Mouse (Mus musculus): ENCODE results near the gene Cib1. TPM values are rescaled to one million over a fixed set of nuclear protein-coding genes. Genes with fewer than 3 reads are reported as not detected.
A peak's percentile ranks its signal among the peaks of the same experiment; 100 is the strongest.

The Cib1 gene
- polyA plus RNA-seq, 1 experiment, result 31.0 TPM

DNA sequence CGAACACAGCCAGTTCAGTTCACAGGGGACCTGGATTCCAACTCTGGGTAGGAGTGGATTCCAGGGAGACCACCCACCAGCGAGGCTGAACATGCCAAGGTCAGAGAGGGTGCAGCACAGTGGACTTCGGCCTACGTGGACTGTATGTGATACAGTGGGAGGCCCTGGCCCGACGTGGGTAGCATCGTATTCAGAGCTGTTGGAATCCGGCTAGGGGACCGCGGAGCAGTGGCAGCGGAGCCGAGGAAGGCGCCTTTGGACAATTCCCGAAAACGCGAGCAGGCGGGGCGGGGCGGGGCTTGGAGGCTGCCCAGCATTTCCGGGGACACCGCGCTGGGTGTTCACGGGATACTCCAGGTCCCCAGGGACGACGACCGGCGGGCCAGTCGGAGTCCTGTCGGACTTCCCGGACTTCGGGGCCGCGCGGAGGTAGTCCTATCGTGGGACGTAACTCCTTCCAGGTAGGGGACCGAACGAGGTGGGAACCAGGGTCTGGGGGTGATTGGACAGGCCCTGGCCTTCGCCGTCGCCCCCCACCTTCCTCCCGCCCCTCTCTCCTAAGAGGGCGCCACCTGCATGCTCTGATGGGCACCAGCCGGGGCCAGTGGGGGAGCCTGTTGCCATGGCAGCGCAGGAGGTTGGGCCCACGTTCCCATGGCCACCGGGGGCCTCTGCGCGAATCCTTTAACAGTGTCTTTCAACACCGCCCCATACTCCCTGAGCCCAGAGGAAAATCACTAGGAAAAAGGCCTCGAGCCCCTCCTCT is 45.9 kb downstream of the Cib1 start, which contains the start of gene Sema4b:
Gene Sema4b, plus strand, starts transcription at position 311 of the 766 bp plus-strand sequence.
- peak; percentile 92 to 93 for DNase-seq (ENCODE audit: extremely low spot score in 1 of 2, low spot score in 1 of 2)

DNA sequence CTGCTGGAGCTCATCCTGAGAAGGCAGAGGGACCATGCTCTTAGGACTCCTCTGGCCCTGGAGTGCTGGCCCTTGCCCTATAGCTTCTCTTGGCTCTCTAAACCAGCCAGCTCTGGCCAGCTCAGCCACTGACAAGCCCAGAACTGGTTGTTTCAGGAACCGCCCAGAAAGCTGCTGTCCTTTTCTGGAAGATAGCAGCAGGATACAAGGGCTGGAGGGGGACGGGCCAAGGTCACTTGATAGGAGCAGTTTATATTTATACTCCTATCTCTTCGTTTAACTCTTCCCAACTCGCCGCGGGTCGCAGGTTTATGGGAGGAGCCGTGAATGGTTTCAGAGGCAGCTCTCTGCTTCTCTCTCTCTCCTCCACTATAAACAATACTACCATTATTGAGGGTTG is 46.6 kb downstream of the Cib1 start:
- DNase-seq (ENCODE audit: extremely low spot score in 1 of 2, low spot score in 1 of 2), result no peak

- DNase-seq (ENCODE audit: extremely low spot score in 1 of 2, low spot score in 1 of 2), result no peak
These were observed 47.6 kb downstream of the Cib1 start for GRCm38 (mm10) chr7:80184968-80185367.

DNA sequence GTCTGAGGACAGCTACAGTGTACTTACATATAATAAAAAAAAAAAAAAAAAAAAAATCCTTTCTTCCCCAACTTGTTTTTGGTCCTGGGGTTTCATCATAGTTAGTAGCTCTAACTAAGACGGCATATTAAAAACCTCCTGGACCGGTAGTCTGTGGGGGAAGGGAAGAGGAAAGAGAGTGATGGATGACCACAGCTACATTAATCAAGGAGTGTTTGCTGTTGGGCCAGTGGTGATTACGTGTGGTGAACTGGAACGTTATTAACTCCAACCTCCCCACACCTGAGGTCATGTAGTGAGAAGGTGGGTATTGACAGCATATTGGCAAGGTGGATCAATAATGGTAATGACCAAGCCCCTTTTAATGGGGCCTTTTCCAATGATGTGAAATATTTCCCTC is 48.1 kb downstream of the Cib1 start:
- no peak for DNase-seq (ENCODE audit: extremely low spot score in 1 of 2, low spot score in 1 of 2)

GRCm38 (mm10) chr7:80183969-80184368 is 48.6 kb downstream of the Cib1 start:
- DNase-seq (ENCODE audit: extremely low spot score in 1 of 2, low spot score in 1 of 2), result no peak

DNA sequence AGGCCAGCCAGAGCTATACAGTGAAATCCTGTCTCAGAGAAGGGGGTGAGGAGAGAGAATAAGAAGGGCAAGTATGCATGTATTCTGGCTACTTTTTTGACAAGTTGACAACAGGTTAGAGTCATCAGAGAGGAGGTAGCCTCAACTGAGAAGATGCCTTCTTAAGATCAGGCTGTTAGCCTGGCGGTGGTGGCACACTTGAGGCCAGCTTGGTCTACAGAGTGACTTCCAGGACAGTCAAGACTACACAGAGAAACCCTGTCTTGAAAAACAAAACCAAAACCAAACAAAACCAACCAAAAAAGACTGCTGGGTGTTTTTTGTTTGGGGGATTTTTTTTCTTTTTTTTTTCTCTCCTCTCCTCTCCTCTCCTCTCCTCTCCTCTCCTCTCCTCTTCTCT is 49.1 kb downstream of the Cib1 start:
- no peak for DNase-seq (ENCODE audit: extremely low spot score in 1 of 2, low spot score in 1 of 2)

DNA sequence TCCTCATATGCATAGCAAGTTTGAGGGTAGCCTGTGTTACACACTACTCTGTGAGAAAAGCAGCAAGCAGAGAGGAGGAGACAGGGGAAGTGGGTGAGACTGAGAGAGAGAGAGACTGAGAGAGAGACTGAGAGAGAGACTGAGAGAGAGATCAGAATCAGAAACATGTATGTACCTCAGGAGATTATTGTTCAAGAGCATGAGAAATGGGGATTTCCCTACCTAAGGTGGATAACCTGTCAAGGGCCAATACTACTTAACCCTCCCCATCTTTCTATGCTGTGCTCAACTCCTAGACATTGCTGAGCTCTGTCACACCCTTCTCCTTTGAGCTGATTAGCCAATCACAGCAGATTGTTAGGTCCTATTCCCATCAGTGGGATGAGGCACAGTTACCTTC is 50.5 kb downstream of the Cib1 start:
- DNase-seq (ENCODE audit: extremely low spot score in 1 of 2, low spot score in 1 of 2), result no peak

GRCm38 (mm10) chr7:80181078-80181477 is 51.5 kb downstream of the Cib1 start:
- no peak for DNase-seq (ENCODE audit: extremely low spot score in 1 of 2, low spot score in 1 of 2)

DNA sequence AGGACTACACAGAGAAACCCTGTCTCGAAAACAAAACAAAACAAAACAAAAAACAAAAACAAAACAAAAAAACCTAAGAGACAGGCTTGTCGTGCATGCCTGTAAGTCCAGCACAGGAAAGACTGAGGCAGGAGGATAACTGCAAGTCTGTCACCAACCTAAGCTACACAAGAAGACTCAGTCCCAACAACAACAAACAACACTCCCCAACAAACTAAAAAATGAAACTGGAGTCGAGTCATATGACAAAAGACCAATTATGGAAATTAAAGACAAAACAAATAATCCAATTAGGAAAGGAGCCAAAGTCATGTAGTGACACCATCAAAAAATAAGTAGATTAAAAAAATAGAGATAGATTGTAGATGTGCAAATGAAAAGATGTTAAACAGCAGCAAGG is 52.4 kb downstream of the Cib1 start:
- DNase-seq (ENCODE audit: extremely low spot score in 1 of 2, low spot score in 1 of 2), result no peak

DNA sequence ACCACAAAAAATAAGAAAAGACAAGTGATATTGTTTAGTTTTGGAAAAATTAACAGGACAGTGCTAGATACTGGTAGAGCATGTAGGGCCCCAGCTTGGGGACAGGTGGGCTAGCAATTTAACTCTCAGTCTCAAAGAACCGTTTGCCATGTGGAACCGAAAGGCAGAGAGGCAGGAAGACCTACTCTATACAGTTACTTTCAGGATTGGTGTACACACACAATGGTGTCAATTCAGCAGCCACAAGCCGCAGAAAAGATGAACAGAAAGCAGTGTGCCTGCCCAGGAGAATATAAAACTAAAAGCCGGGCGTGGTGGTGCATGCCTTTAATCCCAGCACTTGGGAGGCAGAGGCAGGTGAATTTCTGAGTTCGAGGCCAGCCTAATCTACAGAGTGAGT is 52.8 kb downstream of the Cib1 start:
- no peak for DNase-seq (ENCODE audit: extremely low spot score in 1 of 2, low spot score in 1 of 2)

- DNase-seq (ENCODE audit: extremely low spot score in 1 of 2, low spot score in 1 of 2), result no peak
These were observed 53.3 kb downstream of the Cib1 start for GRCm38 (mm10) chr7:80179327-80179726.

DNA sequence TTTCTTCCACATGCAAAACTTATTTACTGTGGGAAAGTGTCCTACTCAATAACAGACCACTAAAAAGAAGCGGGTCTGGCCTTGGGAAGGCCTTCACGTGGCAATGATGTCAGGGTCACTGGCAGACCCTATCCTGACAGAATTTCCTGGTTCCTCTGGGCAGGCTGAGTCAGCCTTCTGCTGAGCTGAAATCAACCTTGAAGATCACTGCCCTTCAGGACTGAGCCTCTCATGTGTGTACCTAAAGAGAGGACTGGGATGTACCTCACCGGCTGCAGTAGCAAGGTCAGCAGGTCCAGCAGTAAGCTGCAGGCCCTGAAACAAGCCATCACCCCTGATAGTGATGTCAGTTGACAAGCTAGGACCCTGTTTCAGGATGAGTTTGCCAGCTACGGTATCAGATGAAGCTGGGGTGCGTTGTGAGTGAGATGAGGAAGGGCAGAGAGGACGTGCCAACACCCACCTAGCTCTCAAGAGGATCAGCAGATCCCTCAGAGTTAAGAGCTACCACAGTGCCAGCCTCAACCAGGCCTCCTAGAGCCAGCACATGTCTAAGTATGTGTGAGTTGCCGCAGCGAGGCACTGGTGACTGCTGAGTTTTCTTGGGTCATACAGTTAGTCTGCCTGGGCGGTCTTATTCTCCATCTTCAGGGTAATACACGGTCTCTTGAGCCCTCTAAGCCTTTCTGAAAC is 54.4 kb downstream of the Cib1 start:
- no peak for DNase-seq (ENCODE audit: extremely low spot score in 1 of 2, low spot score in 1 of 2)

DNA sequence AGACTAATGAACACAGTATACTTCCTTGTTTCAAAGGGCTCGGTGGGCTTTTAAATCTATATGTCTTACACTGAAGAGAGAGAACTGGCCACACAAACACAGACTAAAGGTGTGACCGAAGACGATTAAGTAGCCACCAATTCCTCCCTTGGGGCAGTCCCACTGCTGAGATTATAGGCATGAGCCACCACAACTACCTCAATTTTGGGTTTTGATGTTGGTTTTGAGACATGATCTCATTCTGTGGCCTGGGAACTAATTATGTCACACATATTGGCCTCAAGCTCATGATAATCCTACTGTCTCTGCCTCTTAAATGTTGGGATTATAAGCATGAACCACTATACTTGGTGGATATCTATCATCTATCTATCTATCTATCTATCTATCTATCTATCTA is 55.2 kb downstream of the Cib1 start:
- DNase-seq (ENCODE audit: extremely low spot score in 1 of 2, low spot score in 1 of 2), result no peak

Other genes with a start within 250 kb of the Cib1 start
- 19.5 and 20.2 TPM in 2 replicates for gene Zfp710, start 208.0 kb downstream of the Cib1 start, polyA plus RNA-seq (2012; rRNA removed)
- gene Idh2, start 117.4 kb downstream of the Cib1 start, polyA plus RNA-seq (2012; rRNA removed), result 97.6 and 107 TPM in 2 replicates
- 15.9 and 16.9 TPM in 2 replicates for gene Sema4b, start 46.0 kb downstream of the Cib1 start, polyA plus RNA-seq (2012; rRNA removed)
- gene Gdpgp1, start 52 bp upstream of the Cib1 start, polyA plus RNA-seq (2012; rRNA removed), result 2.8 and 3.2 TPM in 2 replicates
- 0.90 and 1.7 TPM in 2 replicates for gene Ttll13, start 13.6 kb upstream of the Cib1 start, polyA plus RNA-seq (2012; rRNA removed)
- 62.9 and 64.6 TPM in 2 replicates for gene Ngrn, start 28.4 kb upstream of the Cib1 start, polyA plus RNA-seq (2012; rRNA removed)
- 26.2 and 27.3 TPM in 2 replicates for gene Vps33b, start 36.8 kb upstream of the Cib1 start, polyA plus RNA-seq (2012; rRNA removed)
- 1.9 and 2.3 TPM in 2 replicates for gene Prc1, start 61.6 kb upstream of the Cib1 start, polyA plus RNA-seq (2012; rRNA removed)
- 21.1 and 23.6 TPM in 2 replicates for gene Rccd1, start 91.6 kb upstream of the Cib1 start, polyA plus RNA-seq (2012; rRNA removed)
- 51.4 and 52.5 TPM in 2 replicates for gene Unc45a, start 108.2 kb upstream of the Cib1 start, polyA plus RNA-seq (2012; rRNA removed)
- 46.8 and 61.2 TPM in 2 replicates for gene Hddc3, start 110.3 kb upstream of the Cib1 start, polyA plus RNA-seq (2012; rRNA removed)
- 123 and 129 TPM in 2 replicates for gene Man2a2, start 138.6 kb upstream of the Cib1 start, polyA plus RNA-seq (2012; rRNA removed)
- gene Fes, start 155.1 kb upstream of the Cib1 start, polyA plus RNA-seq (2012; rRNA removed), result 5.4 and 6.1 TPM in 2 replicates
- gene Furin, start 172.6 kb upstream of the Cib1 start, polyA plus RNA-seq (2012; rRNA removed), result 24.2 and 26.3 TPM in 2 replicates

All from frontal cortex, adult 2 months (tissue).